Mouse (Mus musculus) right cerebral cortex, postnatal 4 days (tissue): ENCODE results near the gene Cacna1c.
A peak's percentile ranks its signal among the peaks of the same experiment; 100 is the strongest.

Experiments used
- DNase-seq: peaks from one replicate; pipeline ENCODE4 v3.0.0-alpha.2; 2022

The Cacna1c gene

GRCm38 (mm10) chr6:118997397-118997796, 198.8 kb downstream of the Cacna1c start:
- no peak for DNase-seq

GRCm38 (mm10) chr6:118994272-118995061, 201.8 kb downstream of the Cacna1c start:
- DNase-seq, result no peak

GRCm38 (mm10) chr6:118992391-118992790, 203.8 kb downstream of the Cacna1c start:
- no peak for DNase-seq

- DNase-seq, result no peak
These were observed 206.0 kb downstream of the Cacna1c start for GRCm38 (mm10) chr6:118989999-118990776.

GRCm38 (mm10) chr6:118984181-118984901, 211.9 kb downstream of the Cacna1c start:
- no peak for DNase-seq

GRCm38 (mm10) chr6:118983471-118984040, 212.7 kb downstream of the Cacna1c start:
- DNase-seq, result no peak

- no peak for DNase-seq
These were observed 216.0 kb downstream of the Cacna1c start for GRCm38 (mm10) chr6:118980265-118980664.

- DNase-seq, result peak; percentile 26
These were observed 218.6 kb downstream of the Cacna1c start for GRCm38 (mm10) chr6:118977443-118978271.

GRCm38 (mm10) chr6:118976617-118977016, 219.6 kb downstream of the Cacna1c start:
- DNase-seq, result no peak

GRCm38 (mm10) chr6:118971844-118972531, 224.2 kb downstream of the Cacna1c start:
- DNase-seq, result no peak

GRCm38 (mm10) chr6:118968776-118969175, 227.4 kb downstream of the Cacna1c start:
- no peak for DNase-seq

- no peak for DNase-seq
These were observed 229.3 kb downstream of the Cacna1c start for GRCm38 (mm10) chr6:118966904-118967303.

GRCm38 (mm10) chr6:118965577-118965976, 230.6 kb downstream of the Cacna1c start:
- no peak for DNase-seq

- no peak for DNase-seq
These were observed 232.4 kb downstream of the Cacna1c start for GRCm38 (mm10) chr6:118963806-118964205.

GRCm38 (mm10) chr6:118963283-118963682, 232.9 kb downstream of the Cacna1c start:
- no peak for DNase-seq

- DNase-seq, result no peak
These were observed 237.7 kb downstream of the Cacna1c start for GRCm38 (mm10) chr6:118958529-118958928.

- DNase-seq, result no peak
These were observed 240.0 kb downstream of the Cacna1c start for GRCm38 (mm10) chr6:118956234-118956633.

- DNase-seq, result no peak
These were observed 240.4 kb downstream of the Cacna1c start for GRCm38 (mm10) chr6:118955777-118956176.

- DNase-seq, result no peak
These were observed 241.1 kb downstream of the Cacna1c start for GRCm38 (mm10) chr6:118954988-118955554.

GRCm38 (mm10) chr6:118952377-118952776, 243.8 kb downstream of the Cacna1c start:
- DNase-seq, result no peak

GRCm38 (mm10) chr6:118950190-118950589, 246.0 kb downstream of the Cacna1c start:
- no peak for DNase-seq
